9 mouse cellular contexts compared by ENCODE assay signal in the genomic region with DNA sequence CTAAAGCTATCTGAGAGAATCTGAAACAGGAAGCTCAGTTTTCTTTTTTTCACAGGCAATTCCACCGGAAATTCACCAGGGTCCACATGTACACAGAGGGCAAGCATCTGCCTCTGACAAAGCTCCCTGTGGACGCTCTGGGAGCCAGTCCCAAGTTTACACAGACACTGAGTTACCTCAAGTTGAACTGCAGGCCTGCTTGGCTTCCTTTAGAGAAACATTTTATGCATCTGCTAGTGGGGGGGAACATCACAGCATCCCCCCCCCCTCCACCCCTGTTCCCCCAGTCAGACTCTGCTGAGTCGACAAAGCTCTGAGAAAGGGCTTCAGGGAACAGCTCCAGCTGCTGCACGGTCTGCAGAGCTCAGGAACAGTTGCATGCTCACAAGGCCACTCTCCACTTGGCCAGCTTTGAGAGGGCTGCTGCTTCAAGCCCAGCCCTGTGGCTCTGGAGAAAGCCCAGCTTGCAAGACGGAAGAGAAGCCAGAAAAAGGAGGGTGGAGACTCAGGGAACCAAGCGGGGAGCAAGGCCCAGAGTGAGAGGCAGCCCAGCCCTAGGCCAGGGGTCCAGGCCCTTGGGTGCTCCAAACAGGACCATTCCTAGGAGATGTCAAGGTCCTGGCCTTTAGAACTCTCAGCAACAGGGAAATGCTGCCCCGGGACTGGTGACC. TPM values are rescaled to one million over a fixed set of nuclear protein-coding genes. Genes with fewer than 3 reads are reported as not detected.
DNase-seq lines count a peak whose midpoint lies in the region; ATAC-seq lines count a peak whose summit lies in the region.
"Had no signal": no experiment of that assay in that cellular context is flagged by ENCODE, and none has a peak within 500 bp of the region (broad histone marks: within the 10 kb centered on the region; RNA-seq: fewer than 3 reads in every experiment).

No protein-coding gene starts in this region.

- 34% methylated on average over 7 of the region's 7 CpGs for WGBS in hindbrain, embryonic 11.5 days

- no peaks in the 10 kb centered on the region for H3K27me3 ChIP-seq in hindbrain, embryonic 11.5 days (ENCODE audit: control insufficient read depth, insufficient read depth, low read length)
- H3K27me3 ChIP-seq: CH12.LX had no signal

- peak; percentile 28 for DNase-seq in embryo, embryonic 10.5 days (ENCODE audit: low spot score)
- no peak for DNase-seq in embryo, embryonic 10 days (ENCODE audit: low spot score)
- DNase-seq in cerebellum, adult 9-10 months: peak; percentile 42
- DNase-seq in gastrocnemius, adult 18-20 months (ENCODE audit: low spot score): peak; percentile 69
- DNase-seq in hindbrain, embryonic 11.5 days (ENCODE audit: low spot score): peak; percentile 18
- peak; percentile 31 to 48 for DNase-seq in layer of hippocampus, postnatal 14 days (ENCODE audit: low spot score in 2 of 2)
- DNase-seq in lung, postnatal 4 days: peak; percentile 77 to 92
- peak; percentile 79 for DNase-seq in skeletal muscle tissue, adult 2 months (ENCODE audit: low read depth, low spot score)

- H3K4me2 ChIP-seq in hindbrain, embryonic 11.5 days (replicated peaks; ENCODE audit: low read depth, low read length): peak overlapping the region; percentile 88

- no peaks in the 10 kb centered on the region for H3K9me3 ChIP-seq in hindbrain, embryonic 11.5 days (ENCODE audit: control insufficient read depth, low read length)

- peak overlapping the region; percentile 18; the same call in 1 of the 2 replicates for H3K4me3 ChIP-seq in hindbrain, embryonic 11.5 days (ENCODE audit: low read depth, low read length)

- no peaks in the 10 kb centered on the region for H3K36me3 ChIP-seq in hindbrain, embryonic 11.5 days (ENCODE audit: control insufficient read depth, insufficient read depth, low read length)

- peak overlapping the region; percentile 74; the same call in 1 of the 2 replicates for H3K9ac ChIP-seq in hindbrain, embryonic 11.5 days (ENCODE audit: low read depth, low read length)

- peak; percentile 12; the same call in 1 of the 2 replicates for ATAC-seq in hindbrain, embryonic 11.5 days (ENCODE audit: low FRiP score)

- H3K4me1 ChIP-seq in hindbrain, embryonic 11.5 days (replicated peaks; ENCODE audit: control insufficient read depth, insufficient read depth, low read length): no peaks in the 10 kb centered on the region; the same call in 1 of the 2 replicates

- H3K27ac ChIP-seq in hindbrain, embryonic 11.5 days (ENCODE audit: low read depth, low read length): no peak overlapping the region; the same call in 1 of the 2 replicates

RNA-seq across cellular contexts. Expression of a gene that starts 1.5 kb away (rescaled TPM):
- 1 to 10 TPM; 3.6 to 4.7 TPM for total RNA-seq in gastrocnemius, adult 18-20 months (2021)
- polyA plus RNA-seq in hindbrain, embryonic 11.5 days (2014; fragmentation: Nextera tagmentation; extraction: Ambion mirVana): 8.0 and 9.1 TPM in 2 replicates
- total RNA-seq in layer of hippocampus, postnatal 14 days (2021): 10 to 100 TPM in 1 of 2 experiments, 1 to 10 TPM in 1; 8.8 to 13.6 TPM
